Mouse (Mus musculus) kidney, postnatal 0 days (tissue): ENCODE data around the gene Ube2v1. TPM values are rescaled to one million over a fixed set of nuclear protein-coding genes. Genes with fewer than 3 reads are reported as not detected.

Source experiments
- ATAC-seq: fragments of 200-750 bp; cut with Nextera tagmentation; replicated peaks from 2 replicates; pipeline ENCODE4 v1.8.0; 2017; ENCODE audit warnings: low read depth, moderate number of reproducible peaks, moderate TSS enrichment, moderate library complexity; ENCODE audit not compliant: low FRiP score
- DNase-seq: peaks from one replicate; pipeline ENCODE4 v3.0.0-alpha.2; 2016; ENCODE audit warnings: low spot score
- H3K27ac ChIP-seq: fragments of 300-500 bp; sonication (generic); 2 replicates; pipeline ENCODE4 v1.5.1; 2014; ENCODE audit warnings: mild to moderate bottlenecking
- H3K27me3 ChIP-seq: fragments of 300-500 bp; sonication (generic); 2 replicates; pipeline ENCODE4 v1.6.1; 2014; ENCODE audit warnings: low read length, mixed read lengths; ENCODE audit not compliant: insufficient read depth
- H3K36me3 ChIP-seq: fragments of 300-500 bp; sonication (generic); 2 replicates; pipeline ENCODE4 v1.6.1; 2014; ENCODE audit warnings: low read length, mixed read lengths; ENCODE audit not compliant: insufficient read depth
- H3K4me1 ChIP-seq: fragments of 300-500 bp; sonication (generic); replicated peaks from 2 replicates; pipeline ENCODE4 v1.6.1; 2014; ENCODE audit warnings: antibody characterized with exemption, low read length, mixed read lengths; ENCODE audit not compliant: insufficient read depth
- H3K4me2 ChIP-seq: fragments of 300-500 bp; sonication (generic); 2 replicates; pipeline ENCODE4 v1.6.1; 2014; ENCODE audit warnings: mild to moderate bottlenecking, low read length, moderate library complexity, mixed read lengths
- H3K4me3 ChIP-seq: fragments of 300-500 bp; sonication (generic); replicated peaks from 2 replicates; pipeline ENCODE4 v1.5.1; 2014; ENCODE audit warnings: low read depth, low read length
- H3K9ac ChIP-seq: fragments of 300-500 bp; sonication (generic); 2 replicates; pipeline ENCODE4 v1.6.1; 2014; ENCODE audit warnings: low read depth, low read length
- H3K9me3 ChIP-seq: fragments of 300-500 bp; sonication (generic); replicated peaks from 2 replicates; pipeline ENCODE4 v1.6.1; 2016; ENCODE audit warnings: low read length, inconsistent platforms, mixed read lengths
- CTCF ChIP-seq: IDR thresholded peaks from 2 replicates; pipeline ENCODE4 v1.5.1; 2016; ENCODE audit warnings: antibody characterized with exemption, low read depth, mild to moderate bottlenecking, moderate library complexity
- WGBS: fragments of 180-500 bp; shearing (Covaris S2); extraction: QIAGEN DNeasy Blood & Tissue Kit; methylation state at CpG from one replicate; pipeline ENCODE4 v1.1.7; 2014; 5-methylcytosine and 5-hydroxymethylcytosine counted together
- microRNA-seq: library from miRNA; unstranded; fragments of <30 nt; microRNA quantifications from one replicate; pipeline ENCODE4, GENCODE M21; 2016
- polyA plus RNA-seq: library from polyadenylated mRNA; unstranded; fragments of >200 nt; fragmentation: Nextera tagmentation; extraction: Ambion mirVana; gene quantifications from 2 replicates; pipeline ENCODE4 v1.2.1, GENCODE M21; 2015

The Ube2v1 gene
- polyA plus RNA-seq, 1 experiment from 2014 or later: 256 TPM

GRCm38 (mm10) chr2:167563035-167563434, 68.9 kb downstream of the Ube2v1 start:
- TF ChIP-seq CTCF: no peak
- H3K4me2 ChIP-seq: no peak overlapping the region
- DNase-seq (no peak), ATAC-seq (no peak)
- peaks cover 19% of the 10 kb centered on the region for H3K4me1 ChIP-seq
- H3K9ac ChIP-seq: no peak overlapping the region
- H3K27me3 ChIP-seq: no peaks in the 10 kb centered on the region
- H3K36me3 ChIP-seq: no peaks in the 10 kb centered on the region
- WGBS: 77% methylated on average over 5 of the region's 5 CpGs
- no peak overlapping the region for H3K27ac ChIP-seq
- no peak overlapping the region for H3K4me3 ChIP-seq
- no peaks in the 10 kb centered on the region for H3K9me3 ChIP-seq

GRCm38 (mm10) chr2:167562101-167562500, 69.8 kb downstream of the Ube2v1 start:
- DNase-seq: no peak
- H3K4me1 ChIP-seq: peaks cover 19% of the 10 kb centered on the region
- no peak for ATAC-seq

GRCm38 (mm10) chr2:167559413-167559812, 72.5 kb downstream of the Ube2v1 start:
- no peak for TF ChIP-seq CTCF

More at GRCm38 (mm10) chr2:167562101-167562500, 69.8 kb downstream of the Ube2v1 start:
- no peak for TF ChIP-seq CTCF
- Histone ChIP-seq H3K4me2 (no peak overlapping the region), H3K27me3 (no peaks in the 10 kb centered on the region), H3K4me3 (no peak overlapping the region), H3K9me3 (no peaks in the 10 kb centered on the region), H3K27ac (peak overlapping the region; percentile 13; the same call in 1 of the 2 replicates), H3K36me3 (no peaks in the 10 kb centered on the region), H3K9ac (no peak overlapping the region)
- WGBS: 32% methylated on average over 8 of the region's 8 CpGs

More at GRCm38 (mm10) chr2:167559413-167559812, 72.5 kb downstream of the Ube2v1 start:
- H3K36me3 ChIP-seq: no peaks in the 10 kb centered on the region
- no peak for ATAC-seq
- 16% methylated on average over 27 of the region's 27 CpGs for WGBS
- 0 out of 2 replicates have a peak overlapping the region, but pooled peaks have one; percentile 7 for H3K4me3 ChIP-seq
- peaks cover 14% of the 10 kb centered on the region; the same call in 1 of the 2 replicates for H3K4me1 ChIP-seq
- peak overlapping the region; percentile 46 for H3K4me2 ChIP-seq
- no peak overlapping the region for H3K27ac ChIP-seq
- H3K9ac ChIP-seq: peak overlapping the region; percentile 28; the same call in 1 of the 2 replicates
- H3K27me3 ChIP-seq: no peaks in the 10 kb centered on the region
- DNase-seq: peak; percentile 27
- no peaks in the 10 kb centered on the region for H3K9me3 ChIP-seq

Small RNAs within 50 kb of the gene (microRNA-seq; reads per million reads assigned to microRNA genes)
- gene Gm22355: not detected

Other genes with a start within 250 kb of the Ube2v1 start
- 14.2 and 15.5 TPM in 2 replicates for gene Slc9a8, start 210.4 kb downstream of the Ube2v1 start, polyA plus RNA-seq
- gene Rnf114, start 139.4 kb downstream of the Ube2v1 start, polyA plus RNA-seq: 77.0 and 78.7 TPM in 2 replicates
- 14.3 and 15.5 TPM in 2 replicates for gene Spata2, start 139.2 kb downstream of the Ube2v1 start, polyA plus RNA-seq
- gene Snai1, start 93.9 kb downstream of the Ube2v1 start, polyA plus RNA-seq: 33.9 and 36.1 TPM in 2 replicates
- gene Gm20431, start 29.4 kb upstream of the Ube2v1 start, polyA plus RNA-seq: 11.2 and 12.6 TPM in 2 replicates
- 13.0 and 22.2 TPM in 2 replicates for gene Cebpb, start 56.8 kb upstream of the Ube2v1 start, polyA plus RNA-seq
- 64.6 and 65.2 TPM in 2 replicates for gene Tmem189, start 57.7 kb upstream of the Ube2v1 start, polyA plus RNA-seq